Mouse (Mus musculus): ENCODE measurements around the gene Arsg.
"Not testable (repeated sequence)": the region's sequence is repeated elsewhere in the genome, so short reads cannot be mapped to it uniquely, and the experiment has no call there.

Arsg gene

GRCm38 (mm10) chr11:109470170-109470569 is 3.0 kb upstream of the Arsg start:
- peak; percentile 23 for DNase-seq

GRCm38 (mm10) chr11:109470921-109471861 is 2.0 kb upstream of the Arsg start:
- peak; percentile 39 for DNase-seq

GRCm38 (mm10) chr11:109472171-109472691 is 943 bp upstream of the Arsg start:
- DNase-seq, result peak; percentile 59

GRCm38 (mm10) chr11:109472821-109473170 is 378 bp upstream of the Arsg start:
- no peak for DNase-seq

GRCm38 (mm10) chr11:109474086-109474742 is 1.0 kb downstream of the Arsg start:
- no peak for DNase-seq

- DNase-seq, result no peak
These were observed 1.7 kb downstream of the Arsg start for GRCm38 (mm10) chr11:109474836-109475235.

- no peak for DNase-seq
These were observed 2.5 kb downstream of the Arsg start for GRCm38 (mm10) chr11:109475717-109476116.

GRCm38 (mm10) chr11:109476241-109476640 is 3.1 kb downstream of the Arsg start:
- no peak for DNase-seq

- no peak for DNase-seq
These were observed 3.5 kb downstream of the Arsg start for GRCm38 (mm10) chr11:109476653-109477052.

GRCm38 (mm10) chr11:109477606-109478380 is 4.6 kb downstream of the Arsg start:
- no peak for DNase-seq

GRCm38 (mm10) chr11:109479575-109480285 is 6.6 kb downstream of the Arsg start:
- no peak for DNase-seq

GRCm38 (mm10) chr11:109480440-109480839 is 7.3 kb downstream of the Arsg start:
- DNase-seq, result no peak

GRCm38 (mm10) chr11:109485398-109486045 is 12.3 kb downstream of the Arsg start:
- DNase-seq, result no peak

- DNase-seq, result no peak
These were observed 13.9 kb downstream of the Arsg start for GRCm38 (mm10) chr11:109487111-109487510.

GRCm38 (mm10) chr11:109487991-109488684 is 15.0 kb downstream of the Arsg start:
- DNase-seq, result no peak

GRCm38 (mm10) chr11:109489763-109490162 is 16.6 kb downstream of the Arsg start:
- no peak for DNase-seq

GRCm38 (mm10) chr11:109491844-109492243 is 18.7 kb downstream of the Arsg start:
- DNase-seq, result no peak

- DNase-seq, result not testable (repeated sequence)
These were observed 19.8 kb downstream of the Arsg start for GRCm38 (mm10) chr11:109492847-109493464.

GRCm38 (mm10) chr11:109494890-109495770 is 22.0 kb downstream of the Arsg start:
- DNase-seq, result no peak
